Mouse (Mus musculus): Measurements from ENCODE around the gene Arpp19.

Arpp19 gene

DNA sequence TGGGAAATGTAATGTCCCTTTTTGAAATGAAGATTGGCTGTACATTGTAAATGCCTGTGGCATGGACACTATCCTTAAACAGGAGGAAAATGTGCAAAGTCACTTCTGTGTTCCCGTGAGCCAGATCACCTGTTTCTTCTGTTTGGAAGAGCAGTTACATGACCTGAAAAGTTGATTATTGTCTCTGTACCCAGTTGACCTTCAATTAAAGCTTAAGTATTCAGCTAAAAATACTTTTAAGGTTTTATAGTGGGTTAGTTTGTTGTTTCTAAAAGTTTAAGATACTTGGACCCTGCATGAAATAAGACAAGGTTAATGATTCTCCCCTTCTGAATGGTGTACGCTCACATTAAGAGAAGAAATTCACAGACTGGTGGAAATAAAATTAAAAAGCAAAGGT is 3.2 kb downstream of the Arpp19 start:
- DNase-seq = no peak

- DNase-seq = no peak
Observed at GRCm38 (mm10) chr9:75041840-75042525, 4.6 kb downstream of the Arpp19 start.

DNA sequence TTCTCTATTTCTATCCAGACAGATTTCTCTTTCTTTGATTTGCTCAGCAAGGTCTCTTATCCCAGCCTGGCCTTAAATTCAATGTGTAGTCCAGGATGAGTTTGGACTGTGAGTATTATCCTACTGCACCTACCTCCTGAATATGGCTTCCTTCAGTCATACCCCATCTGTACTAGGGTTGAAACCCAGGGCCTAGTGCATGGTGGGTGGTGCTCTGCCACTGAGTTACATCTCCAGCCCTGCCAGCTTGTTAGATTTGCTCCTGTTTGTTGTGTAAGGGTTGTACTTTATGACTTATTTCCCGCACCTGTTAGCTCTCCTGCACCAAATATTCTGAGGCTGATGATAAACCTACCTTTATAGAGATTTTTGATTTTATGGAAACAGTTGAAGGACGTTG is 5.8 kb downstream of the Arpp19 start:
- DNase-seq = no peak

DNA sequence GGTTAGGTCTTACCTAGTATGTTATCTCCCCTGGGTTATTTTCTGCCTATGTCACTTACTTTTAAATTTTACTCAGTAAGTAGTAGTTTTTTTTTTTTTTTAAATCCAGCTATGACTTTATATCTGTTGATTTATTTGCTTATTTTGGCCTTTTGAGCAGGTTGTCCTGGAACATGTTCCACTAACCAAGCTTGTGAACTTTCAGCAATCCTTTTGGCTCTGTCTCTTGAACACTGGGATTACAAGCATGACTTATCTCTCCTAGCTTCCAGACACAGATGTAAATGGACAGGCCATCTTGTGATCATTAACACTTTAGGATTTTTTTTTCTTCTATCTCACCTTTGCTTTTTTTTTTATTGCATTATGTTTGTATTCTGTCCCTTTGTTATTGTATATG is 9.7 kb downstream of the Arpp19 start:
- no peak for DNase-seq

DNA sequence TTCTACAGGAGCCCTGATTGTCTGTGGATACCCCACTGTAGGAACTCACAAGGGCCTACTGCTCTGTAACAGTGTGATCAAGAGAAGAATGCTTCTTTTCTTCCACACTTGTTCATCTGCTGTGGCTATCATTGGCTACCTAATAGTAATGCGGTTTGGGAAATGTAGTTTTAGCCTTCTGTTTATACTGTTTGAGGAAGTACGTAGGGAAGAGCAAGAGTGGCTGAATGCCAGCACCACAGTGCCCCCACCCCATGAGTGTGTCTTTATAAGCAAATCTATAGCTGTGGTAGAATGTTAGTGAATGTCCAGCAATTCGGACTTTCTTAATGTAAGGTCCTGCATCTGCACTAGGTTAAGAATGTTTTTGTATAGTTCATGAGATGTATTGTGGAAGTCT is 11.7 kb downstream of the Arpp19 start:
- DNase-seq = no peak

DNA sequence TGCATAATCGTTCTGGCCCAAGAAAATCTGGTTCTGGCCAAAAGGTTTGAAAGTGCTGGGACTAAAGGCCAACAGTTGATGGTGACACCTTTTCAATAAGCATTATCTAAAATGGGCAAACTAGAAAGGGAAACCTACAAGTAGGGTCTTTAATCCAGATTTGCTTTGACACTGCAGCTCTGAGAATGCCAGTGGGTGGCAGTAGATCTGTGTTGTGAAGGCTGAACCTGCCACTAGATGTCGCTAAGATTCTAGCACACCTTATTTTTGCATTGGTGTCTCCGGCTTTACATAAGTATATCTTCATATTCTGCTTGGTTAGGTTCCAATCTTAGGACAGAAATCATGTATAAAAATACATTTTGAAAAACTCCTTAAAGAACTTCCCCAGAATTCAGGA is 12.6 kb downstream of the Arpp19 start:
- peak; percentile 82 for DNase-seq

DNA sequence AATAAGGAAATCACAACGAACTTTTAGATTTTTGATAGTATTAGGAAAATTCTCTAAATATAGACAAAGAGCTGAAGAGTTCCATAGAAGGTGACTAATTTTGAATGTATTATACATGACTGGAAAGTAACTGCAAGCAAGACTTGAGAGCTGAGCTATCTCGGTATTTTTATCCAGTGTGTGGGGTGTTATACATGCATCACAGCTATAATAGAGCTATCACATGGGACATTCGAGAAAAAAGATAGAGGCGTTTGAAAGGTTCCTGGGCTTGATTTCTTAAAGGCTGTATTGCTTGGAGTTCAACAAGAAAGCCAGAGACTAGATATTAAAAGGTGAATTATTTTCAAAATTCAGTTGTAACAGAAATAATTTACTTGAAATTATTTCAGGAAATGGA is 14.4 kb downstream of the Arpp19 start:
- no peak for DNase-seq

DNA sequence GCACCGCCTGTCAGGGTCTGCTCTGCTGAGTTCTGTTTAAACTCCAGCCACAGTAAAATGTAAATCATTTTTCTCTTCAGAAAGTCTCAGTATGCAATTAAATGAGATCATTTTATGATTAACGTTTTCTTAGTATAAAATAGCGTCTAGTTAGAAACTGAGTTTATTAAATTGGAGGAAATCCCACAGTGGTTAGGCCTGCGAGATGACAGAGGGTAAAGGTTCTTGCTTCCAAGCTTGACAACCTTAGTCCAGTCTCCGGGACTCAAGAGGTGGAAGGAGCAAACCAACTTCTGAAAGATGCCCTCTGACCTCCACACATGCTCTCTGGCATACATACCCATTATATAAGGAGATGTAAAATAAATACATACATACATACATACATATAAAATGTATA is 17.6 kb downstream of the Arpp19 start:
- DNase-seq = no peak

DNA sequence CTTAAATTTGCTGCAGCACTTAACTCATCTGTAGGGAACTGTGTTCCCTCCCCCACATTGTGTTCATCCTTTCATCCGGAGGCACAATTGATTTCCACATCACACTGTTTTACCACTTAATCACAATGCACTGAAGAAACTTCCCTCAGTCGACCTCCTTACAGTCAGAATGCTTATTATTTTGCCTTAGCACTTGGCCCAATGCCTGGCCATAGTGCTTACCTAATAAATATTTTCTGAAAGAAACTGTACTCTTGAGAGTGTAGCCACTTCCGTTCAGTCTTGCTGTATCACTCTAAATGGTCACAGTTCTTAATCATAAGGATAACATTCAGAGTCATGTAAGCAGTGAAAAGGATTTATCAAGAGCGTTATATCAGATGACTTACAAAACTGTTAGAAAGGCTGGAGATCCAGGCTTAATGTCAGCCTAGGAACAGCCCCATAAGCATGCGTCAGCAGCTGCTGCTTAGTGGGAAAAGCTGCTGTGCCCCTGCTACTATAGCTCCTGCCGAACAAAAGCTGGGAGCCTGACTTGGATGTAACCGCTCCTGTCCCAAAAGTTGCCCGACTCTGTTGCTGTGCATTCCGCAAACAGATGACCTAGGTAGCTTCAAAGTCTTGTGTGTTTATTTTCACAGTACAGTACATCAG is 27.4 kb downstream of the Arpp19 start:
- DNase-seq = no peak

GRCm38 (mm10) chr9:75070457-75071028 is 33.1 kb downstream of the Arpp19 start, which contains the start of gene Myo5a:
Gene Myo5a, plus strand, starts transcription at chr9:75071015.
- no peak for DNase-seq

DNA sequence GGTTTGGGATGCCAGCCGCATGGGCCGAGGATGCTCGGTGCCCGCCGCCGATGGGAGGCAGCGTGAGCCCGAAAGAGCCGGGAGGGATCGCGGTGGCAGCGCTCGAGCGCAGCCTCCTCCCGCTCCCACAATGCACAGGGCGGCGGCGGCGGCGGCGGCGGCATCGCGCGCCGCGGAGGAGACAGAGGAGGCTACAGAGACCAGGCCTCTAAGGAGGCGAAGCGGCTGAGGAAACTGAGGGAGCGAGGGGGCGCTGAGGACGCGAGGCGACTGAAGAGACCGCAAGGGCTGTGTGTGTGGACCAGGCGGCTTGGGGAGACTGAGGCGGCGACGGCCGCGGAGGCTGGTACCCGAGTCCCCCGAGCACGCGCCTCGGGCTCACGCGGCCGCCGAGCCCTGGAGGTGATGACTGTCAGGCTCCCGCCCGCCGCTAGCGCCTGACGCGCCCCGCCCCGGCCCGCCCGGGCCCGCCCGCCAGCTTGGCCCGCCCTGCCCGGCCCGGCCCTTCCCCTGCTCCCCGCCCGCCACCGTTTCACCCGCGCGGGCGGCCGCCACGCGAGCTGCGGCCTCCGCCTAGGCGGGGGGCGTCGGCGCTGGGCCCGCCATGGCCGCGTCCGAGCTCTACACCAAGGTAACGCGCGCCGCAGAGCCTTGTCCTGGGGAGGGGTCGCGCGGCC is 33.8 kb downstream of the Arpp19 start:
- peak; percentile 91 for DNase-seq

- DNase-seq = no peak
Observed at GRCm38 (mm10) chr9:75071706-75072192, 34.3 kb downstream of the Arpp19 start.

GRCm38 (mm10) chr9:75072361-75072760 is 34.9 kb downstream of the Arpp19 start:
- no peak for DNase-seq

DNA sequence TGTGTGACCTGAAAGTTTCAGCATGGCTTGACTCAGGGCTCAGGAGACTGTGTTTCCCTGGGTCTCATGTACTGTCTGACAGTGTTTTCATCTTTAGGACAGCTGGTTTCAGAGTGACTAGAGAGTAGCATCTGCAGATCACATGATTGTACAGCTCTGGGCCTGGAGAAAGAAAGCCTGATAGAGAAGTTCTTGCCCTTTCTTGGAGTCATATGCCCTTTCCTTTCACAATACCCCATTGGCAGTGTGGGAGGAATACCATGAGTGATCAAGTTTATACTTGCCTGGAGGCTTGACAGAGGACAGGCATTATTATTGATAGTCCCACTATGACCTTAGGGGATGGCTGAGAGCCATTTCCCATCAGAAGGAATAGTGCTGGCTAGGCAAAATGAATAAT is 39.8 kb downstream of the Arpp19 start:
- DNase-seq = peak; percentile 11

DNA sequence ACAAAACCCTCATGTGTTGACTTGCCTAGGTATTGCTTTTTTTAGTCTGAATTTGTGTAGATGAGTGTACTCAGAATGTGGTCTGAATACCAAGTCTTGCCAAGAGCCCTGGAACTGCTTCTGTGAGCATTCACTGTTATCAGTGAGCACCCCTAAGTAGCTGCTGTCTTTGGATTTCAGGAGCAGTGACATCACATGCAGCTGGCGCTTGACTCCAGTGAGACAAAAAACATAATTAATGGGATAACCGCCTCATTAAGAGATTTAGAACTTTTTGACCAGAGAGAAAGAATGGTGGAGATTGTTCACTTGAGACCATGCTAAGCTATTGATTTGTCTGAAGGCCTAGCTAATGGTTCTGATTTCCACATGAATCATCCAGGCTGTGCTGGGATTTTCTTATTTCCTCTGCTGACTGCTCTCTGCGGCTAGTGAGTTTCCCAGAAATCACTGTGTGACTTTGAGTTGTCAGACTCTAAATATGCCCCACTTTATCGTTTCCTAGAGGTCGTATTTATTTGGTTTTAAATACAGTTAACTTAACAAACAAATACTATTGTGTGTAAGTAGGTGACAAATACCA is 47.9 kb downstream of the Arpp19 start:
- DNase-seq = peak; percentile 55

DNA sequence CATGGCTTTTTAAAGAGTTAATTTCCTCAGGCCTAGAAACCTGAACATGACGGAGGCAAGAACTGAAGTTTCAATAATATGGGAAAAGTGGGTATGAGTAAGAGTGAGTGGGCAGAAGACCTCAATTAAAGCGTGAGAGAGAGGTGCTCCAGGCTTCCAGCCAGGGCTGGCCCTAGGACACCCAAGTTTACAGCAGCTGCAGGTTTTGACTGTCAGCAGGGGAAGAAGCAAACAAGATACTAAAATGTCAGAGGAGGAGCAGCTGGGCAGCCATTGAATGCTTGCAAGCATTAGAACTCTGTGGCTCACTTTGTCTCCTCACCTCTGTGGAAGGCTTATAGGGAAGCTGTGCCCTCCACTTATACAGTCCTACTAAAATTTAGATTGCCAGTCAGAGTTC is 50.4 kb downstream of the Arpp19 start:
- no peak for DNase-seq

DNA sequence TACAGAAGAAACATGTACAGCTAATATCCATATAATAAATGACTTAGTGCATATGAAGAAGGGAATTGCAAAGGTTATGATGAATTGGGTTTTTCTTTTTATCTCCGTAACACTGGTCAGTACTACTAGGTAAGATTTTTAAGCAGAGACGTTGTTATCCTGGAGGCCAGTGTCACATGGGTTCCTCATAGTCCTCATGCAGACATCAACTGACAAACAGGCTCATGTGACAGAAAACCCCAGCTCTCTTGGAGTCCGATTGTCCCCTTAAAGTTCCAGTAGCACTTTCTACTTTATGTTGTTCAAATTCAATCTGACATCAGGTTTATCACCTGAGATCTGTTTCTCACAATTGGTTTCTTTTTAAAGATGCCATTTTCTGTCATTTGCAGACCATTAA is 51.9 kb downstream of the Arpp19 start:
- DNase-seq = no peak

- no peak for DNase-seq
Observed at GRCm38 (mm10) chr9:75092134-75092533, 54.7 kb downstream of the Arpp19 start.

DNA sequence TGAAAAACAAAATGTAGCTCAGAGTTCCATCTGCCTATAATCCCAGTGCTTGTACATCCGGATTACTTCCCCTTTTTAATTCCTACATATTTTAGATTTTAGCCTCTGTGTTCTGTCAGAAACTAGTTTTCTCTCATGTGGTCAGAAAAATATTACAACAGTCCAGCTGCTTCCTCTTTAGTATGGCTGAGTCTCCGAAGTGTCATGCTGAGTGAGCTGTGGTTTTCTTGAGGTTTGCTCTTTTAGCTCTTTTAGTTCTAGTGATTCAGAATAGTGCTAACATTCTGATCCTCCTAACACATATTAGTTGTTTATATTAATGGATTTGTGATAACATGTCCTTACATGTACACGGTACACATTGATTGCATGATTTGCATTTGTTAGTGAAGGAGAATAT is 57.3 kb downstream of the Arpp19 start:
- no peak for DNase-seq

DNA sequence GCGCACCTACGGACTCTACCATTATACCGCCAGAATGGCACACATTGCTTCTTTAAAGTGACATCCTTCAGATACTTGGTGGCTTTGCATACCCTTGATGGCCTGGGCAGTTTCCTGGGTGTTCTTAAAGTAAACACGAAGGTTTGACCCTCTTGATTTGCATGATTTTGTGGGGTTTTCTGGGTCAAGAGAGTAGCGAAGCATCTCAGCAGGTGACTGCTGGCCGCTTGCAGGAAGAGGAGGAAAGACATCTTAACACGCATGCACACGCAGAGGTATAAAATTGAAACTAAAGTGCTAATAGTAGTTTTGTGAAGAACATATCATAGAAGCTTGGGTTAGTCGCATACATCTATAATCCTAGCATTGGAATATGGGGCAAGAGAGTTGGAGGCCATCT is 61.5 kb downstream of the Arpp19 start:
- no peak for DNase-seq

DNA sequence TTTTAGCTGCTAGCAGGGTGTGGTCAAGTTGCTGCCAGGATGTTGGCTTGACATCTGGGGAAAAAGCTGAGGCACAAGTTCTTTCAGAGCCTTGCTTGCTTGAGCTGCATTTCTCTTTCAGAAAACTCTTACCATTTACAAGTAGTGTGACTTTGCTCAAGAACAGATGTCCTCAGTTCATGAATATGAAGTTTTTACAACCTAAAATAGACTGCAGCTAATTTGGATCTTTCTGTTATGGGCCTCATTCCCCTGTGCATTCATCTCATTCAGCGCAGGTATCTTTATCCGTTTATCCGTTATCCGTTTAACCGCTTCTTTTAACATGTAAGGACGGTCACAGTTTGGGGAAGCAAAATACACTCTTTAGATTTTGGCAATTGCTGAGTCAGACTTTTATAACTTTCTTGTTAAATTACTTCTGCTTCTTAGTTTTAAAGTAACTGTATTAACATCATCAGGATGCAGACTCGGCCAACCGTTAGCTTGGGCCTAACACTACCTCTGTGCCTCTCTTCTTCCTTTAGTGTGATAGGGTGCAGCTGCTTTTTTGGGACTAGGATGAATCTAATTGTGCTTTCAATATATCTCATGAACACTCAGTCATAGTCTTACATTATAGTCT is 62.9 kb downstream of the Arpp19 start:
- DNase-seq = no peak

GRCm38 (mm10) chr9:75102131-75102530 is 64.7 kb downstream of the Arpp19 start:
- no peak for DNase-seq

Data from retina, postnatal 1 day (tissue).